Comparison of ENCODE assay signal across 10 mouse cellular contexts in the genomic region with DNA sequence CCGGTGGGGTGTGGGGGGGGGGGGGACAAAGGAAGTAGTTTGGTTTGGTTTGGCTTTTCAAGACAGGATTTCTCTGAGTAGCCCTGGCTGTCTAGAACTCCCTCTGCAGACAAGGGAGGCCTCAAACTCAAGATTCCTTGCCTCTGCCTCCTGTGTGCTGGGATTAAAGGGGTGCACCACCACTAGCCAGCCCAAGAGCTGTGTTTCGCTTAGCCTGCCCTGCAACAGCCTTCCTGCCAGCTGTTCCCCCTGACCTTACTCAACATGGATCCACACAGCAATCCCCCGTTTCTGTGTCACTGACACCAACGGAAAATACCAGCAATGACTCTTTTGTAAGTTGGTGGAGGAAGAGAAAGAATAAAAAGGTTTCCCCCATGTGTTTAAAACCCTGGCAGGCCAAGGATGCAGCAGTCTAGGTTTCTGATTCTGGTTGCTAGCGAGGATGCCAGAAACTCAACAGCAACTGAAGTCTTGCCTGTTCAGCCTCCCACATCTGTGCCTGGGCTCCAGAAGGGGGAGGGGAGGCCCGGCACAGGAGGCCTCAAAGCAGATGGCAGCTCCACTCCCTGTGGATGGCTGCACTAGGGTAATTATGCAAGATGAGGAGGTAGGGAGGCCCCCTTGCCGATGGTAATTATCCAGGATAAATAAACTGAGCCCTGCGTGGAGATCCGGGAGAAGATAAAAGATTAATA.
DNase-seq lines count a peak whose midpoint lies in the region; ATAC-seq lines count a peak whose summit lies in the region.
"Had no signal": no experiment of that assay in that cellular context is flagged by ENCODE, and none has a peak within 500 bp of the region (broad histone marks: within the 10 kb centered on the region; RNA-seq: fewer than 3 reads in every experiment).

No protein-coding gene starts in this region.

- peaks cover 16% of the 10 kb centered on the region for H3K4me1 ChIP-seq in kidney, embryonic 15.5 days
- no peaks in the 10 kb centered on the region; the same call in 1 of the 2 replicates for H3K4me1 ChIP-seq in hindbrain, embryonic 11.5 days (replicated peaks; ENCODE audit: control insufficient read depth, insufficient read depth, low read length)
- H3K4me1 ChIP-seq in limb, embryonic 11.5 days (ENCODE audit: control insufficient read depth, insufficient read depth, low read length) = peaks cover 5% of the 10 kb centered on the region
- H3K4me1 ChIP-seq: heart, embryonic 15.5 days had no signal

- H3K4me2 ChIP-seq in kidney, embryonic 15.5 days = no peak overlapping the region
- no peak overlapping the region for H3K4me2 ChIP-seq in hindbrain, embryonic 11.5 days (replicated peaks; ENCODE audit: low read depth, low read length)
- no peak overlapping the region for H3K4me2 ChIP-seq in limb, embryonic 11.5 days (ENCODE audit: low read depth, severe bottlenecking)
- H3K4me2 ChIP-seq: heart, embryonic 15.5 days had no signal

- no peaks in the 10 kb centered on the region for H3K9me3 ChIP-seq in kidney, embryonic 15.5 days (replicated peaks)
- H3K9me3 ChIP-seq in hindbrain, embryonic 11.5 days (ENCODE audit: control insufficient read depth, low read length) = no peaks in the 10 kb centered on the region
- no peaks in the 10 kb centered on the region for H3K9me3 ChIP-seq in limb, embryonic 11.5 days (ENCODE audit: control insufficient read depth, low read length)
- H3K9me3 ChIP-seq: heart, embryonic 15.5 days had no signal

- no peak overlapping the region for H3K27ac ChIP-seq in kidney, embryonic 15.5 days
- peak overlapping the region; percentile 54; the same call in 1 of the 2 replicates for H3K27ac ChIP-seq in hindbrain, embryonic 11.5 days (ENCODE audit: low read depth, low read length)
- no peak overlapping the region for H3K27ac ChIP-seq in limb, embryonic 11.5 days (replicated peaks; ENCODE audit: low read depth, low read length)
- H3K27ac ChIP-seq: heart, embryonic 15.5 days had no signal

- H3K27me3 ChIP-seq in kidney, embryonic 15.5 days = no peaks in the 10 kb centered on the region
- H3K27me3 ChIP-seq in hindbrain, embryonic 11.5 days (ENCODE audit: control insufficient read depth, insufficient read depth, low read length) = no peaks in the 10 kb centered on the region
- no peaks in the 10 kb centered on the region for H3K27me3 ChIP-seq in limb, embryonic 11.5 days (ENCODE audit: control insufficient read depth, insufficient read depth, low read length)
- H3K27me3 ChIP-seq: heart, embryonic 15.5 days had no signal

- no peak overlapping the region for H3K9ac ChIP-seq in kidney, embryonic 15.5 days
- H3K9ac ChIP-seq in hindbrain, embryonic 11.5 days (ENCODE audit: low read depth, low read length) = no peak overlapping the region
- no peak overlapping the region for H3K9ac ChIP-seq in limb, embryonic 11.5 days (ENCODE audit: low read length)
- H3K9ac ChIP-seq: heart, embryonic 15.5 days; liver, postnatal 0 days had no signal

- H3K36me3 ChIP-seq in kidney, embryonic 15.5 days = no peaks in the 10 kb centered on the region
- no peaks in the 10 kb centered on the region for H3K36me3 ChIP-seq in hindbrain, embryonic 11.5 days (ENCODE audit: control insufficient read depth, insufficient read depth, low read length)
- no peaks in the 10 kb centered on the region for H3K36me3 ChIP-seq in limb, embryonic 11.5 days (ENCODE audit: control insufficient read depth, insufficient read depth, low read length)
- H3K36me3 ChIP-seq: heart, embryonic 15.5 days had no signal

- ATAC-seq in kidney, embryonic 15.5 days (replicated peaks; ENCODE audit: low FRiP score) = peak; percentile 87
- ATAC-seq in hindbrain, embryonic 11.5 days (ENCODE audit: low FRiP score) = peak; percentile 92
- peak; percentile 69; the same call in 1 of the 2 replicates for ATAC-seq in limb, embryonic 11.5 days (ENCODE audit: insufficient number of reproducible peaks, low FRiP score, low TSS enrichment, low read depth)
- ATAC-seq: liver, postnatal 0 days had no signal

- WGBS in kidney, embryonic 15.5 days = 17% methylated on average over 9 of the region's 9 CpGs
- WGBS in hindbrain, embryonic 11.5 days = 37% methylated on average over 9 of the region's 9 CpGs
- 15% methylated on average over 9 of the region's 9 CpGs for WGBS in limb, embryonic 11.5 days

- no peak for DNase-seq in kidney, postnatal 25 days
- DNase-seq in hindbrain, embryonic 11.5 days (ENCODE audit: low spot score) = peak; percentile 67
- DNase-seq in limb, embryonic 11.5 days (ENCODE audit: low spot score) = peak; percentile 64
- DNase-seq in right cerebral cortex, postnatal 14 days = peak; percentile 21
- no peak for DNase-seq in gastrocnemius, postnatal 4 days (ENCODE audit: low spot score in 2 of 2)
- no peak for DNase-seq in T-cell, adult 2 months (ENCODE audit: low spot score)
- no peak for DNase-seq in gastrocnemius, adult 18-20 months (ENCODE audit: low spot score)
- DNase-seq: liver, postnatal 0 days had no signal

- H3K4me3 ChIP-seq in kidney, embryonic 15.5 days (replicated peaks) = no peak overlapping the region
- no peak overlapping the region for H3K4me3 ChIP-seq in hindbrain, embryonic 11.5 days (ENCODE audit: low read depth, low read length)
- H3K4me3 ChIP-seq in limb, embryonic 11.5 days (ENCODE audit: low read depth, low read length) = no peak overlapping the region
- H3K4me3 ChIP-seq: heart, embryonic 15.5 days had no signal

Comparison
In these comparisons a context has a peak if more than half of its experiments do, and no peak if none do; other contexts are left out.
1. DNase-seq: peak in hindbrain, embryonic 11.5 days (single experiment), limb, embryonic 11.5 days (single experiment) and right cerebral cortex, postnatal 14 days (single experiment); none in kidney, postnatal 25 days (0 of 2), gastrocnemius, postnatal 4 days (0 of 2), T-cell, adult 2 months (single experiment) and gastrocnemius, adult 18-20 months (single experiment).
2. Peak in every context shown above with its lines, with median percentiles within 50 percentile points of each other: ATAC-seq.